10 mouse cellular contexts compared by ENCODE assay signal in the genomic region with DNA sequence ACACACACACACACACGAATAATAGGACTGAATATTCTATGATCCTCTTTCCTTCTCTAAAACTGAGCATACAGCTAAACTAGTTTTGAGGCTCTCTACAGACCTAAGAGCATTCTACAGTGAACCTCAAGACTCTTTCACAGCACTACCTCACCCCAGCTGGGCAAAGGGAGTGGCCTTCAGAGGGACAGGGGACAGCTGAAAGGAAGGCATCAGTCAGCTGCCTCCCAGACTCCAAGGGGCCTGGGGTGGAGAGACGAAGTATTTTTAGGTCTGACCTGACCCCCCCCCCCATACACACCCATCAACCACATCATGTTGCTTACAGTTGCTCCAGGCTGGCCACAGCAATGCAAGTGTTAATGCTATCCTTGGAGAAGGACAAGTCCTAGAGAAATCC. TPM values are rescaled to one million over a fixed set of nuclear protein-coding genes. Genes with fewer than 3 reads are reported as not detected.
A peak's percentile ranks its signal among the peaks of the same experiment; 100 is the strongest.
DNase-seq lines count a peak whose midpoint lies in the region; ATAC-seq and TF ChIP-seq lines count a peak whose summit lies in the region.
"Had no signal": no experiment of that assay in that cellular context is flagged by ENCODE, and none has a peak within 500 bp of the region (broad histone marks: within the 10 kb centered on the region; RNA-seq: fewer than 3 reads in every experiment).

No protein-coding gene starts in this region.

- H3K9ac ChIP-seq in heart, embryonic 13.5 days: peak overlapping the region; percentile 92
- peak overlapping the region; percentile 94 for H3K9ac ChIP-seq in forebrain, postnatal 0 days
- H3K9ac ChIP-seq: liver, embryonic 14.5 days had no signal

- H3K9me3 ChIP-seq in heart, embryonic 13.5 days: no peaks in the 10 kb centered on the region
- H3K9me3 ChIP-seq in E14TG2a.4 (ENCODE audit: low read length): no peaks in the 10 kb centered on the region
- no peaks in the 10 kb centered on the region for H3K9me3 ChIP-seq in forebrain, postnatal 0 days (ENCODE audit: low read length)
- H3K9me3 ChIP-seq in midbrain, embryonic 10.5 days (replicated peaks): no peaks in the 10 kb centered on the region

- peaks cover 13% of the 10 kb centered on the region for H3K27me3 ChIP-seq in heart, embryonic 13.5 days (replicated peaks)
- H3K27me3 ChIP-seq in E14TG2a.4 (ENCODE audit: insufficient read depth, low read length): peaks cover 5% of the 10 kb centered on the region; the same call in 1 of the 2 replicates
- no peaks in the 10 kb centered on the region for H3K27me3 ChIP-seq in forebrain, postnatal 0 days (ENCODE audit: insufficient read depth, low read length)
- H3K27me3 ChIP-seq in midbrain, embryonic 10.5 days (ENCODE audit: low read depth, poor library complexity, severe bottlenecking): peaks cover 34% of the 10 kb centered on the region

- H3K4me3 ChIP-seq in heart, embryonic 13.5 days: peak overlapping the region; percentile 78
- H3K4me3 ChIP-seq in E14TG2a.4 (replicated peaks; ENCODE audit: low read length): peak overlapping the region; percentile 92
- peak overlapping the region; percentile 81 for H3K4me3 ChIP-seq in forebrain, postnatal 0 days (ENCODE audit: low read depth, low read length)
- peak overlapping the region; percentile 84 for H3K4me3 ChIP-seq in midbrain, embryonic 10.5 days

- no peak for ATAC-seq in heart, embryonic 13.5 days (ENCODE audit: extremely low read depth, insufficient number of reproducible peaks, low FRiP score, low TSS enrichment)
- ATAC-seq in forebrain, postnatal 0 days: no peak

- H3K4me1 ChIP-seq in heart, embryonic 13.5 days: peaks cover 43% of the 10 kb centered on the region
- H3K4me1 ChIP-seq in E14TG2a.4 (replicated peaks; ENCODE audit: low read depth, low read length): peaks cover 65% of the 10 kb centered on the region
- H3K4me1 ChIP-seq in forebrain, postnatal 0 days (ENCODE audit: insufficient read depth): peaks cover 29% of the 10 kb centered on the region
- peaks cover 75% of the 10 kb centered on the region for H3K4me1 ChIP-seq in midbrain, embryonic 10.5 days

- peak overlapping the region; percentile 99 for H3K4me2 ChIP-seq in heart, embryonic 13.5 days
- H3K4me2 ChIP-seq in forebrain, postnatal 0 days (ENCODE audit: low read depth): peak overlapping the region; percentile 65

- no peak for TF ChIP-seq CTCF in E14TG2a.4 (conservative IDR thresholded peaks at IDR 0.05; ENCODE audit: low read length)
- no peak for TF ChIP-seq CTCF in forebrain, postnatal 0 days (IDR thresholded peaks at IDR 0.05; ENCODE audit: low read depth)

- 62% methylated on average over 2 of the region's 2 CpGs for WGBS in heart, embryonic 13.5 days
- 36% methylated on average over 2 of the region's 2 CpGs for WGBS in forebrain, postnatal 0 days
- 50% methylated on average over 2 of the region's 2 CpGs for WGBS in midbrain, embryonic 10.5 days

- H3K27ac ChIP-seq in heart, embryonic 13.5 days (replicated peaks): no peak overlapping the region
- H3K27ac ChIP-seq in forebrain, postnatal 0 days (ENCODE audit: low read depth, low read length): peak overlapping the region; percentile 21; the same call in 1 of the 2 replicates
- H3K27ac ChIP-seq in midbrain, embryonic 10.5 days (replicated peaks): 0 out of 2 replicates have a peak overlapping the region, but pooled peaks have one; percentile 96
- H3K27ac ChIP-seq: liver, embryonic 14.5 days had no signal

- no peak for DNase-seq in heart, adult 18-20 months
- DNase-seq in forebrain, postnatal 0 days: no peak
- DNase-seq in midbrain, embryonic 10.5 days (ENCODE audit: low spot score): no peak
- DNase-seq in urinary bladder, adult 2 months (ENCODE audit: low spot score): no peak
- DNase-seq in ovary, postnatal 10 days (ENCODE audit: low spot score): no peak
- no peak for DNase-seq in adrenal gland, postnatal 4 days (ENCODE audit: low spot score in 2 of 2)

- peaks cover 9% of the 10 kb centered on the region; the same call in 1 of the 2 replicates for H3K36me3 ChIP-seq in heart, embryonic 13.5 days
- peaks cover 28% of the 10 kb centered on the region for H3K36me3 ChIP-seq in E14TG2a.4 (ENCODE audit: insufficient read depth, low read length)
- peaks cover 19% of the 10 kb centered on the region for H3K36me3 ChIP-seq in forebrain, postnatal 0 days (ENCODE audit: insufficient read depth)
- H3K36me3 ChIP-seq in midbrain, embryonic 10.5 days: peaks cover 21% of the 10 kb centered on the region

RNA-seq across cellular contexts. Expression of gene Cacnb1, which starts 1.7 kb away (rescaled TPM):
- 6.0 and 6.7 TPM in 2 replicates for polyA plus RNA-seq in heart, embryonic 13.5 days (2015; fragmentation: Nextera tagmentation; extraction: Ambion mirVana)
- total RNA-seq in heart, adult 18-20 months (2021): 1 to 10 TPM; 5.1 to 5.9 TPM
- total RNA-seq in forebrain, postnatal 0 days (2014; rRNA removed): 64.1 and 76.4 TPM in 2 replicates
- polyA plus RNA-seq in forebrain, postnatal 0 days (2015; fragmentation: Nextera tagmentation; extraction: Ambion mirVana): 49.4 and 57.2 TPM in 2 replicates
- 7.8 and 12.5 TPM in 2 replicates for polyA plus RNA-seq in midbrain, embryonic 10.5 days (2016; fragmentation: Nextera tagmentation; extraction: Ambion mirVana)
- polyA plus RNA-seq in urinary bladder, adult 2 months (2012; rRNA removed): 12.1 and 12.4 TPM in 2 replicates
- 10 to 100 TPM; 18.8 TPM for total RNA-seq in adrenal gland, postnatal 4 days (2021)

RNA-seq across cellular contexts. Expression of gene Rpl19, which starts 5.4 kb away (rescaled TPM):
- 676 and 751 TPM in 2 replicates for polyA plus RNA-seq in heart, embryonic 13.5 days (2015; fragmentation: Nextera tagmentation; extraction: Ambion mirVana)
- 100 to 1,000 TPM; 537 to 590 TPM for total RNA-seq in heart, adult 18-20 months (2021)
- total RNA-seq in forebrain, postnatal 0 days (2014; rRNA removed): 793 and 1,371 TPM in 2 replicates
- 687 and 897 TPM in 2 replicates for polyA plus RNA-seq in forebrain, postnatal 0 days (2015; fragmentation: Nextera tagmentation; extraction: Ambion mirVana)
- polyA plus RNA-seq in midbrain, embryonic 10.5 days (2016; fragmentation: Nextera tagmentation; extraction: Ambion mirVana): 976 and 1,159 TPM in 2 replicates
- 1,600 and 1,809 TPM in 2 replicates for polyA plus RNA-seq in urinary bladder, adult 2 months (2012; rRNA removed)
- 1,000 to 10,000 TPM; 1,362 to 1,367 TPM for total RNA-seq in adrenal gland, postnatal 4 days (2021)

RNA-seq across cellular contexts. Expression of gene Arl5c, which starts 25.1 kb away (rescaled TPM):
- 4.6 and 5.1 TPM in 2 replicates for polyA plus RNA-seq in heart, embryonic 13.5 days (2015; fragmentation: Nextera tagmentation; extraction: Ambion mirVana)
- 1 to 10 TPM in 1 of 2 experiments, not detected in 1; 1.1 TPM for total RNA-seq in heart, adult 18-20 months (2021)
- 3.7 and 5.2 TPM in 2 replicates for total RNA-seq in forebrain, postnatal 0 days (2014; rRNA removed)
- 3.0 and 4.2 TPM in 2 replicates for polyA plus RNA-seq in forebrain, postnatal 0 days (2015; fragmentation: Nextera tagmentation; extraction: Ambion mirVana)
- 8.9 and 16.8 TPM in 2 replicates for polyA plus RNA-seq in midbrain, embryonic 10.5 days (2016; fragmentation: Nextera tagmentation; extraction: Ambion mirVana)
- 3.2 and 3.9 TPM in 2 replicates for polyA plus RNA-seq in urinary bladder, adult 2 months (2012; rRNA removed)
- total RNA-seq in adrenal gland, postnatal 4 days (2021): 1 to 10 TPM; 1.6 to 1.9 TPM

RNA-seq across cellular contexts. Expression of gene Stac2, which starts 32.1 kb away (rescaled TPM):
- 0.83 and 0.84 TPM in 2 replicates for polyA plus RNA-seq in heart, embryonic 13.5 days (2015; fragmentation: Nextera tagmentation; extraction: Ambion mirVana)
- under 1 TPM; 0.15 to 0.25 TPM for total RNA-seq in heart, adult 18-20 months (2021)
- 2.8 and 3.8 TPM in 2 replicates for total RNA-seq in forebrain, postnatal 0 days (2014; rRNA removed)
- 2.0 and 2.1 TPM in 2 replicates for polyA plus RNA-seq in forebrain, postnatal 0 days (2015; fragmentation: Nextera tagmentation; extraction: Ambion mirVana)
- 0.40 and 0.41 TPM in 2 replicates for polyA plus RNA-seq in midbrain, embryonic 10.5 days (2016; fragmentation: Nextera tagmentation; extraction: Ambion mirVana)
- polyA plus RNA-seq in urinary bladder, adult 2 months (2012; rRNA removed): 0.14 and 0.41 TPM in 2 replicates
- 1 to 10 TPM; 4.1 to 4.8 TPM for total RNA-seq in adrenal gland, postnatal 4 days (2021)
- polyA plus RNA-seq: CD4-positive, CD25-positive, alpha-beta regulatory T cell, adult 4 months; liver, embryonic 14.5 days had no signal

RNA-seq across cellular contexts. Expression of gene Plxdc1, which starts 34.9 kb away (rescaled TPM):
- polyA plus RNA-seq in heart, embryonic 13.5 days (2015; fragmentation: Nextera tagmentation; extraction: Ambion mirVana): 0.23 and 0.44 TPM in 2 replicates
- total RNA-seq in heart, adult 18-20 months (2021): 1 to 10 TPM; 3.2 to 4.6 TPM
- 0.54 and 1.5 TPM in 2 replicates for total RNA-seq in forebrain, postnatal 0 days (2014; rRNA removed)
- 1.6 and 3.5 TPM in 2 replicates for polyA plus RNA-seq in forebrain, postnatal 0 days (2015; fragmentation: Nextera tagmentation; extraction: Ambion mirVana)
- 0.06 and 0.16 TPM in 2 replicates for polyA plus RNA-seq in midbrain, embryonic 10.5 days (2016; fragmentation: Nextera tagmentation; extraction: Ambion mirVana)
- 3.6 and 5.3 TPM in 2 replicates for polyA plus RNA-seq in urinary bladder, adult 2 months (2012; rRNA removed)
- 10 to 100 TPM; 12.5 to 13.3 TPM for total RNA-seq in adrenal gland, postnatal 4 days (2021)
